Comparison of ENCODE assay signal across 5 mouse cellular contexts in the genomic region with DNA sequence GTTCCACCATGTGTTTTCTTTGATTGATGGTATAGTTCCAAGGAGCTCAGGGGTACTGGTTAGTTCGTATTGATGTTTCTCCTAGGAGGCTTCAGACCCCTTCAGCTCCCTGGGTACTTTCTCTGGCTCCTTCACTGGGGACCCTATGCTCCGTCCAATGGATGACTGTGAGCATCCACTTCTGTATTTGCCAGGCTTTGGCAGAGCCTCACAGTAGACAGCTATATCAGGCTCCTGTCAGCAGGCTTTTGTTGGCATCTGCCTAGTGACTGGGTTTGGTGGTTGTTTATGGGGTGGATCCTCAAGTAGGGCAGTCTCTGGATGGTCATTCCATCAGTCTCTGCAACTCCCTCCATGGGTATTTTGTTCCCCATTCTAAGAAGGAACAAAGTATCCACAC.
DNase-seq lines count a peak whose midpoint lies in the region; TF ChIP-seq lines count a peak whose summit lies in the region.
"Not testable (repeated sequence)": the region's sequence is repeated elsewhere in the genome, so short reads cannot be mapped to it uniquely, and the experiment has no call there.

No protein-coding gene starts in this region.

- peaks cover 14% of the 10 kb centered on the region for H3K4me1 ChIP-seq in heart, adult 2 months (ENCODE audit: control insufficient read depth, insufficient read depth, low read length)

- peak overlapping the region; percentile 51 for H3K27ac ChIP-seq in heart, adult 2 months

- peak; percentile 97 for DNase-seq in heart, adult 11 months
- DNase-seq in heart, adult 18-20 months: peak; percentile 53 to 61
- DNase-seq in heart, adult 2 months: peak in 1 of 2 experiments; percentile 48
- peak; percentile 56 to 62 for DNase-seq in heart, adult 9 months (ENCODE audit: low spot score in 2 of 2)
- peak; percentile 49 to 60 for DNase-seq in heart, postnatal 10 days

- H3K27me3 ChIP-seq in heart, adult 2 months (ENCODE audit: control insufficient read depth, insufficient read depth, low read length): not testable (repeated sequence)

- WGBS in heart, adult 2 months: 69% methylated on average over 2 of the region's 2 CpGs

- H3K9ac ChIP-seq in heart, adult 2 months (ENCODE audit: low read depth, low read length): not testable (repeated sequence)

- TF ChIP-seq EP300 in heart, adult 2 months (IDR thresholded peaks at IDR 0.05; ENCODE audit: insufficient read depth, low read depth, low read length): not testable (repeated sequence)

- TF ChIP-seq POLR2A in heart, adult 2 months (IDR thresholded peaks at IDR 0.05; ENCODE audit: insufficient read depth, low read depth, low read length): not testable (repeated sequence)

- not testable (repeated sequence) for H3K79me2 ChIP-seq in heart, adult 2 months (replicated peaks; ENCODE audit: control insufficient read depth, insufficient read depth, low read length)

- H3K4me3 ChIP-seq in heart, adult 2 months: not testable (repeated sequence)

- not testable (repeated sequence) for TF ChIP-seq CTCF in heart, adult 2 months (IDR thresholded peaks at IDR 0.05)

- H3K36me3 ChIP-seq in heart, adult 2 months (ENCODE audit: control insufficient read depth, insufficient read depth, low read length): peaks cover 10% of the 10 kb centered on the region

- intact Hi-C loops in heart, adult 2 months (cut with DNase I); heart, postnatal 10 days (cut with DNase I): not testable (repeated sequence)
